Mouse (Mus musculus) c-Kit-positive CD71-positive TER-119-positive erythroid progenitor cells, embryonic 14.5 days (primary cell): ENCODE data around the gene Rfc5.
"Not testable (repeated sequence)": the region's sequence is repeated elsewhere in the genome, so short reads cannot be mapped to it uniquely, and the experiment has no call there.

Experiments
- DNase-seq: peaks from one replicate; pipeline ENCODE4 v3.0.0-alpha.2; 2013; ENCODE audit warnings: low spot score

The Rfc5 gene

DNA sequence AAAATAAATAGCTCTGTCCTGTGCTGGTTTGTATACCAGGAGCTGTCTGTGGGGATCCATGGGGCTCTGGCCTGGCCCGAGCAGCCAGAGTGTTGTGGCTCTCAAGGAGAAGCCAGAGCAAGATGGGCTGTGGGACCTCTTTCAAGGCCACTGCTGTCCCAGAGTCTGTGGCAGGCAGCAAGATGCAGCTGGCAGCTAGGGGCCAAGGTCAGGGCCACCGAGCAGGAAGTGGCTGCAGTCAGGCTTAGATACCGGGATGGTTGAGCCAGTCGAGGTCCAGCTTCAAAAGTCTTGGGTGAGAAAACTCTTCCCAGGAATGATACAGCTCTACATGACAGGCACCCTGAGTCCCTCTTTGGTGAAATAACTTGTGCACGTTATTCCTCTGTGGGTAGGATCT, 41.8 kb downstream of the Rfc5 start:
- DNase-seq = no peak

DNA sequence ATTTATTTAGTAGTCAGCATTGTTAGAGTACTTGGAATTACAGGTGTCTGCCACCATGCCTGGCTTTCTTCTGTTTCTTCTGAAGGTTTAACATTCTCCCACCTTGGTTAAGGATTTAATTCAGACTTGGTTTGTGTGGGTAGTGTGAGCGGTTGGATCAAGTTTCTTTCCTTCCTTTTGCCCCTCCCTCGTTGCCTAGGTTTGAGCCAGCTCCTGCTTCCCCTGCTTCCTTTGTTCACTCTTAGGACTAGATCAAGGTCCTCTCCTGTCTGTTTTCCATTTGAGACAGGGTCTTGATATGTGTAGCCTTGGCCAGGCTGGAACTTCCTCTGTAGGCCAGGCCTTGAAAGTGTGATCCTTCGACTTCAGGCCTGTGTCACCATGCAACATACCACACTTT, 42.6 kb downstream of the Rfc5 start:
- DNase-seq = no peak

DNA sequence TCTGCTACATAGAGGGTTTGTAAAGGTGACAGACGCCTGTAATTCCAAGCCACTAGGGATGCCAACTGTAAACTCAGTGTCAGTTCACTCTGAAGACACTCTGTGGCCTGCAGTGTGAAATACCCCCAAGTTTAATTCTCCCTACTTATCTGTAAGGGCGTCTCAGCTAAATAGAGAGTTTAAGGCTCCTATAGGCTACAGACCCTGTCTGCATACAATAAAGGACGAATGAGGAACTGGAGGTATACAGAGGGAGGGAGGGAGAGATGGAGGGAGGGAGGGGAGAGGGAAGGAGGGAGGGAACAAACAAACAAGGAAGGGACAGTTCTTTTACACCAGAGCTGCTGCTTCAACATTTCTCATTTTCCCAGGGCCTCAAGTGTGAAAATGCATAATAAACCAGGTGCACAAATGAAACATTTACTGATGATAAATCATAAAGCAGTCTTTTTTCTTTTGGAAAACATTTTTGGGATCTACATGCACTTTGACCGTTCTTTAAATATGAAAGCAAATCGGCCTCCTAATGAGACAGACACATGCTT, 43.3 kb downstream of the Rfc5 start:
- no peak for DNase-seq

DNA sequence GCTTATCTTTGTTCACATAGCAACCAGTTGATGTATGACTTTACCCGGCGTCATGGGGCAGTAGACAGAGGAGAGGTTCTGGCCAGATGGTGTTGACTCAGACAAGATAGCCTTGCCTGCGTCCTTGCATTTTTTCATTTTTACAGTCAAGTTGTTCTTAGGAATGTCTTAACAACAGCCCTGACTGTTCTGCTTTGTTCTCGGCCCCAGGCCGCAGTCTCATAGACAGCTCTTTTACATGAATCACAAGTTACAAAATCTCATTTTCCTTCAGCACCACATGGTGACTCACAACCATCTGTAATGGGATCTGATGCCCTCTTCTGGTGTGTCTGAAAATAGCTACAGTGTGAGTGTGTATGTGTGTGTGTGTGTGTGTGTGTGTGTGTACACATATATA, 44.4 kb downstream of the Rfc5 start:
- not testable (repeated sequence) for DNase-seq

DNA sequence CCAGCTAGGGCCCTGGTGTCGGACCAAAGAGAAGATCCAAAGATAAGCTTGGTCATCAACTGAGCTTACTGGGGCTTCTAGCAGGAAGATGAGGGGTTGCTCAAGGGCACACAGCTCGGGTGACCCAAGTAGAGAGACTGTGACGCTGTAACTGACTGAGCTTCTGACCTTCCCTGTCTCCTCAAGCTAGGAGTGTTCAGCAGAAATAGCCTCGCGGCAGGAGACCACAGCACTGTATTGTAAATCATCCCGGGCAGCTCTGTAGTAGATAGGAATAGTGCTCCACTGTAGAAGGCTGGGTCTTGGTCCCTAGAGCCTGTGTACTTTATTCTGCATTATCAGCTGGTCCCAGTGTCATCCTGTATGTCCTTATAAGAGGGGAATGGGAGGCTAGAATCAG, 47.0 kb downstream of the Rfc5 start:
- DNase-seq = no peak

DNA sequence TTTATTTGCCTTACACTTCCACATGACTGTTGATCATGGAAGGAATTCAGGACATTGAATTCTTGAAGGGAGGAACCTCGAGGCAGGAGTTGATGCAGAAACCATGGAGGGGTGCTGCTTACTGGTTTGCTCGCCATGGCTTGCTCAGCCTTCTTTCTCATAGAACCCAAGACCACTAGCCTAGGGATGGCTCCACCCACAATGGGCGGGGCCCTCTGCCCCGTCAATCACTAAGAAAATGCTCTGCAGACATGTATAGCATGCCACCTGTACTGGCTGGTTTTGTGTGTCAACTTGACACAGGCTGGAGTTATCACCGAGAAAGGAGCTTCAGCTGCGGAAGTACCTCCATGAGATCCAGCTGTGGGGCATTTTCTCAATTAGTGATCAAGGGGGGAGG, 48.8 kb downstream of the Rfc5 start:
- DNase-seq = no peak

DNA sequence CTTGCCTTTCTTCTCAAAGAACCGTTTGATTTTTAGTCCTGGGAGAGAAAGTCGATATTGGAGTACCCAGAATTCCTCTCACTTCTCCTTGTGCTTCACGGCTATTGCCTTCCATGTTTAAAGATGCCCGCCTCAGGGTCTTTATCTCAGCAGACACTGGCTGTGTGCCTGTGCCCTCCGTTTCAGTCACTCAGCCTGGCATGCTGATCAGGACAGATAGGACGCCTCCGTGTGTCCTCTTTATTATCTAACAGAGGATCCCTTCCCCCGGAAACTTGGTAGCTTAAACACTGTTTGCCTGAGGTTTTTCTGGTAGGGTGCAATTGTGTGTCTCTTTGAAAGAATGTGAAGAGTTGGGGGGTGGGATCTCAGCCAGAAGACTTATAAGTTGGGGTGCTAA, 50.3 kb downstream of the Rfc5 start:
- DNase-seq = no peak

DNA sequence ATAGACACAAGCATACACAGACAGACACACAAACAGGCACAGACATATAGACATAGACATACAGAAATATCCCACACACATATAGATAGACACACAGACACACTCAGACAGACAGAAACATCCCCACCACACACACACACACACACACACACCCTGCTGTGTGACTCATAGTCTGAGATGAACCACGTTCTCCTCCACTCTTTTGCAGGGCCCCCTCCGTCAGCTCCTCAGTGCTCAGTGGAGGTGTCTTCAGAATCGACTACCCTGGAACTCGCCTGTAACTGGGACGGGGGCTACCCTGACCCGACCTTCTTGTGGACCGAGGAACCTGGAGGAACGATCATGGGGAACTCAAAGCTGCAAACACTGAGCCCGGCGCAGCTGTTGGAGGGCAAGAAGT, 50.8 kb downstream of the Rfc5 start:
- no peak for DNase-seq

DNA sequence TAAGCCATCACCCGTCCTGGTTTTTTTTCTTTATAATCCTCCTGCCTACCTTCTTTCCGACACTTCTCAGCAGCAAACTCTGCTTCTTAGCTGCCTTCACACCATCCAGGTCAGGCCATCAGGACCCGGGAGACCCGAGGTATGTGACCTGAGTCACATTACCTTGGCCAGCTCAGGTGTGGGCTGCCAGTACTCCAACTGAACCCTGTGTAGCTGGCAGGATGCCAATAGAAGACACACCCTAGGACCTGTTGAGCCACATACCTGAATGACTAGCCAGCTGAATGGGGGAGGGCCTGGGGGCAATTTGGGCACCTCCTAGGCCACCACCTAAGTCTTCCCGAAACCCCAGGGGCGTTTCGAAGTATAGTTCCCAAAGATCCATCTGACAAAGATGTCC, 58.4 kb downstream of the Rfc5 start:
- DNase-seq = no peak
